Mouse (Mus musculus) left cerebral cortex, adult 2 months (tissue): ENCODE results near the gene Abca13. TPM values are rescaled to one million over a fixed set of nuclear protein-coding genes. Genes with fewer than 3 reads are reported as not detected.
A peak's percentile ranks its signal among the peaks of the same experiment; 100 is the strongest.
"Not testable (repeated sequence)": the region's sequence is repeated elsewhere in the genome, so short reads cannot be mapped to it uniquely, and the experiment has no call there.

Experiments used
- DNase-seq, 2 experiments: peaks; one replicate each; pipeline ENCODE4 v3.0.0; 2021 to 2022; ENCODE audit warnings: low spot score in 2 of 2, mixed read lengths in 1 of 2; ENCODE audit errors: extremely low spot score in 1 of 2
- H3K27ac ChIP-seq: fragments of 200-600 bp; 2 replicates; pipeline ENCODE4 v1.8.1; 2022
- H3K4me3 ChIP-seq: fragments of 200-600 bp; 2 replicates; pipeline ENCODE4 v1.8.1; 2022
- CTCF ChIP-seq: fragments of 200-600 bp; IDR thresholded peaks from 2 replicates; pipeline ENCODE4 v1.8.1; 2022; ENCODE audit warnings: antibody characterized with exemption, mild to moderate bottlenecking, moderate library complexity
- intact Hi-C: fragments of 180-260 bp; cut with DNase I; formaldehyde crosslinking; loops from one replicate; pipeline ENCODE4 v1.15.1; 2025
- total RNA-seq, 2 experiments: library from RNA; stranded (reverse); gene quantifications; 2 replicates each; pipeline ENCODE4 v1.2.3; 2021

Gene Abca13
- total RNA-seq, 2 experiments from 2014 or later = 0.05 to 0.07 TPM

DNA sequence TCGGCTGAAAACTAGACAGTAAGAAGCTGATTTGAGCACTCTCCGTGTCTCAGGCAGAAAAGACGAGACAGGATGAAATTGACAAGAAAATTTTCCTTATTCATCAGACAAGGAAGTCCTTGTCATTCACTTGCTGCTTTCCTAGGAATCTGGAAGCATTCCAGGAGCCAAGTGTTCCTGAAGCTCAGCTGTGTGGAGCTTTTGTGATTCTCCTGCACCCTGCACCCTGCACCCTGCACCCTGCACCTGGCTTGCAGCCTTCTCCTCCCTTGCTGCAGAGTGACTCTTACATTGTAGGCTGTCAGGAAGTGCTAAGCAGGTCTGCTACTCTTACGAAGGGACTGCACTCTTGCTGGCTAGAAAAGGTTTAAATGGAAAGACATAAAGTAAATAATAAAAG is 249.4 kb downstream of the Abca13 start:
- Histone ChIP-seq H3K4me3 (no peak overlapping the region), H3K27ac (no peak overlapping the region)
- no peak for TF ChIP-seq CTCF
- intact Hi-C loops = no loop called here
- peak in 1 of 2 experiments; percentile 9 for DNase-seq

DNA sequence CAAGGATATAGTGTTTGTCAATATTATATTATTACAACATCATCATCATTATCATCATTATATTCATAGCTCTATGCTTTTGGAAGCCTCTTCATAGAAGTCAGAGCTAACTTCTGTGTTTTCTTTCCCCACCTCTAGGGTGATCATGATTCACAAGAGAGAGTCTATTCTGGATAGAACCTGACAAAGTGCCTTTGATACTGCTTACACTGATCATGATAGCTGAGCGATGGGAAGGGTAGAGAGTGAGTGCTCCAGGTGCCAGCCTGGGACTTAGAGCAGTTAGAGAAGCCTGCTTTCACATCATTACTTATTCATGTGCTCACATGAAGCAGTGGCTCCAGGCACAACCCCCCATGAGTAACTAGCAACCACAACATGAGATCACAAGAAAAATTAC is 280.7 kb downstream of the Abca13 start:
- no peak overlapping the region for H3K4me3 ChIP-seq
- intact Hi-C loops = no loop called here
- TF ChIP-seq CTCF = no peak

DNA sequence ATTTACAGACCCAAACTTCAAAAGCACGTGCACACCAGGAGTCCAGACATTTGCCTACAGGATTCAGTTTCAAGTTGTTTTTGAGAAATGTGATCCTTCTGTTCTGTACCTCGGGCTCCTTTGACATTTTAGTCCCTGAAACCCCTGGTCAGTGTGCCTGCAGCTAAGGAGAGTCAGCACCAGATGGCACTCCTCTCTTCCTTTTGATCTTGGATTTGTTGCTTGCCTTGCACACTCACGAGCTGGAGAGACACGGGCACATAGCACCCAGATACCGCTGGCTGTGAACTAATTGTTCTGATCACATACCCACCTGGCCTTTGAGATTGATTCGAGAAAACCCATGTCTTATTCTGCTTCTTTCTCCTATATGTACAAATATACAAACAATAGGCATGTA is 289.8 kb downstream of the Abca13 start:
- Histone ChIP-seq H3K27ac (no peak overlapping the region), H3K4me3 (no peak overlapping the region)
- intact Hi-C loops = loop anchor here (1.0 to 5.0 kb wide), 4 partner anchors 312 to 1741 kb away; no protein-coding TSS in a partner anchor
- TF ChIP-seq CTCF = peak; percentile 78
- DNase-seq = peak; percentile 38

More for the DNA sequence above, 280.7 kb downstream of the Abca13 start:
- no peak overlapping the region for H3K27ac ChIP-seq
- no peak for DNase-seq

DNA sequence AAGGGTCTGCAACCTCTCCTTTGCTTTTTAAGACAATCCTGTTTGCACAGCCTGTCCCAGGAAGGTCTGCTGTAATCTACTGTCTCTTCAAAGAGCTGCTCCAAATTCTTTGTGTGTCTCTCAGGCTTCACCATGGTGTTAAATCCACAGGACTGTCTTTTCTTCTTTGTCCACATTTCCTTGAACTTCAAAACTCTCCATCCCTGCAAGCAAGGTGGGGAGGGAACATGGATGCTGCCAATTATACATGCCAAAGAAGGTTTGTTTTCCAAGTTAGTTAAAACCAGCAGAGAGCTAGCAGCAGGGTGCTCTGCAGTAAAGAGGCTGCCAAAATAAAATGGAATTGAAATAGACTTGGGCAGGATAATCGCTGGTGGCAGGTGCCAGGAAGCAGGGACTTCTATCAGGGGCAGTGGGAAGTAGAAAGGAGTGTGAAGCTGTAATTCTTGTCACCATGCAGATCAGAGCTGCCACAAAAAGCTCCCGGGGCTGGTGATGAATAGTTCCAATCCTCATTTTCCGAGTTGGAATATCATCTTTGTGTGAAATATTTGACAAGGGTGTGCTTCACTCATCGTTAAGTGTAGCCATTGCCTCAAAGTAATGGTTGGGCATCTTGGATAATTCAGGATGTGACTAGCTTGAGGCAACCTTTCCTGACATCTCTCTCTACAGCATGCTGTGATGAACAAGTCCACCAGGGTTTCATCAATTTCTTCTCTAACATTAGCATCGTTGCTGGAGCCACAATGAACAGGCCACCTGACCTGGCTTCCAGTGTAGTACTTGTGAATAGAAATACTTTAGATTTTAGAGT is 308.8 kb downstream of the Abca13 start:
- Histone ChIP-seq H3K4me3 (no peak overlapping the region), H3K27ac (no peak overlapping the region)
- intact Hi-C loops = no loop called here
- DNase-seq = no peak
- no peak for TF ChIP-seq CTCF

DNA sequence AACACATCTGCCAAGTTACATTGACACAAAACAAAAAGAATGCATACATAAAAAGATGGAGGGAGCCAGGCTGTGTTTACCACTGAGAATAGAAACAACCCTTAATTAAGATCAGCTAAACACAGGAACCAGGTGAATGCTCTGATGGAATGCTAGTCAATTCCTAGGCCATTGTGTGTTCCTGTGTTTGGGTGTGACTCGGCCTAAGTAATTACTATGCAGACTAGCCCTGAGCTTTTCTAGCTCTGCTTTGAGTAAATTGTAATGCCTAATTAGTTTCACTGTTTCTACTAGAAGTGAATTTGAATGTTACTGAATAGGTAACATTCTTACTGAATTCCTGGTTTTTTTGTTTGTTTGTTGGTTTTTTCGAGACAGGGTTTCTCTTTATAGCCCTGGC is 323.2 kb downstream of the Abca13 start:
- H3K27ac ChIP-seq, DNase-seq, H3K4me3 ChIP-seq, intact Hi-C loops: not testable (repeated sequence)

DNA sequence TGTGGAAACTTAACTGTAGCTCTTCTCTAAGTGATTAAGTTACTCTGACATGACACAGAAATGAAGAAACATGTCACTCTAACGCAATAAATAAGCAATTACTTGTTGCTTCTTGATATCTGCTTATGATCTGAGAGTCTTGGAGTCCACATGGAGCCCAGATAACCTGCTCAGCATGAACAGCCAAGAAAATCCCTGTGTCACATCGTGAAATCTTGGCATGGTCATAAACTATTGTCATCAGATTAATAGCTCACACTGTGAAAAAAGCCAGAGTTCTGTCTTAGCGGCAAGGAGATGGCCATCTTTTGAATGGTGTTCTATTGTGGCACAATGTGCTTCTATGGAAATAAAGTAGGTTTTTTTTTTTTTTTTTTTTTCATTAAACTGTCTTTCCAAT is 336.8 kb downstream of the Abca13 start:
- Histone ChIP-seq H3K27ac (no peak overlapping the region), H3K4me3 (no peak overlapping the region)
- TF ChIP-seq CTCF = no peak
- intact Hi-C loops = no loop called here
- DNase-seq = no peak

DNA sequence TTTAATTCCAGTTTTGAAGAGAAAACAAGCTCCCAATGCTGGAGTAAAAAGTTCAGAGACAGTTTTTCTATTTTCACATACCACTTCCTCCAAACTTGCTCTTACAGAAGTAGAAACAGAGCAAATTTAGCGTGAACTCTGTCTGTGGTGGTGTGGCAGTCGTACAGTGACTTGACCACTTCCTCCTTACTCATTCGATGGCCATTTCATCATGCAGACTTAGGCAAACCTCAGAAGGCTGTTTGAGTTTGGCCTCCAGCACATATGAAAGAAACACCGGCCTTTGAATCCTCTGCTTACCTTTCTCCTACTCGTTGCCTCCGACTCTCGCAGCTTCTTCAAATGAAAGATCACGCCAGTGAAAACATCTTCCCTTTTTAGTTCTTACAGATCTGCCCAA is 340.0 kb downstream of the Abca13 start:
- H3K4me3 ChIP-seq = no peak overlapping the region
- intact Hi-C loops = no loop called here

DNA sequence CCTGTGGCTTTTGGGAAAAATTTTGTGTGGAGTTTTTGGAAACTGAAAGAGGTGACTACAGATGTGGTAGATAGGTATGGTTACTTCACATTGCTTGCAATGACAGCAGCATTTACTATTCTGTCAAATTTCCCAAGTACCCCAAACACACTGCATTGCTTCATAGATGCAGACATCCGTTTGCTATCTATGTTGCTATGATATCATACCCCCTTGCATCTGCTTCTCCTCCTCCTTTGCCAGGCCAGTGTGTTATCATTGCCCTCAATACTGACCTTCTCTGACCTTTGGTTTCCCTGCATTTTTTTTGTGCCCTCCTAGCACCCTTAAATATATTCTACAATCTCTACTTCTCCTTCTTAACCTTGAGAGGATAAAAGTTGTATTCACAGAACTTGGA is 341.4 kb downstream of the Abca13 start:
- no peak overlapping the region for H3K27ac ChIP-seq
- intact Hi-C loops = no loop called here
- TF ChIP-seq CTCF = no peak
- DNase-seq = no peak
- no peak overlapping the region for H3K4me3 ChIP-seq

More for the DNA sequence above, 340.0 kb downstream of the Abca13 start:
- no peak for TF ChIP-seq CTCF
- H3K27ac ChIP-seq = no peak overlapping the region
- no peak for DNase-seq

DNA sequence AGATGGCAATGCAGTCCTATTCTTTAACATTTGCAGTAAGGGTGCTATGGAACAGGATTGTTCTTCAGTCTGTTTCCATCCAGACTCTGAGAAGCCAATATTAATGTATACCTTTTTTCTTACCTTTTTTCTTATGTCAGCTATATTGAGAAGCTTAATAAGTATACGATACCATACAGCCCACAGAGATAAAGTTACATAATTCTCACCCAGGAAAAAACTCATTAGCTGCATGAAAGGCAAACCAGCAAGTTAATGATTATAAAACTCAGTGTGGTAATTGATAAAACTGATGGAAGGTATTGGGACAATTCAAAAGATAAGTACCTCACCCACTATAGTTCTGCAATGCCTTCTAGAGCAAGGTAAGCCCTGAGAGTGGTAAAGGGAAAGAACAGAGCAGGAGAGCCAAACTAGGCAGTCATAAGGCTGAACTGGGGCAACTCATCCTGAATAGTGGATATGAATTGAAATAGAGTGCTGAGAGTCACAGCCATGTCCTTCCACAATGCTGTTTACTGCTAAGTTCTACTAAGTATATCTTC is 342.0 kb downstream of the Abca13 start:
- intact Hi-C loops = no loop called here
- no peak overlapping the region for H3K27ac ChIP-seq
- no peak for TF ChIP-seq CTCF
- H3K4me3 ChIP-seq = no peak overlapping the region
- no peak for DNase-seq

DNA sequence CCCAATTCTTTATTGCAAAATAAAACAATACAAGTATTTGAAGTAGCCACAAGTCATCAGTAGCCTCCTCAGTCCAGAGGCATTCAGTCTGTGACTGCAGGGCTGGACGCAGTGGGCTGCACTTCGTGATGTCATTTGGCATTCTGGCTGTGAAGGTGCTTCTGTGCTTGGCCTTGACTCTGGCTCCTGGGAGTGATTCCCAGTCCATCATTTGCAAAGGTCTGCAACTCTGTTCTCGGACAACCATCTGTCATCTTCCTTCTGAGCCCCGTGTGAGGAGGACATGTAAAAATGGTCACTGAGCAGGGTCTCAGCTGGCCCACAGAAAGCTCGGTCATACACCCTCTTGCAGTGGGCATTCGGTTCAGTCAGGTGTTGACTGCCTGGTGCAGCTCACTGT is 345.1 kb downstream of the Abca13 start:
- TF ChIP-seq CTCF = no peak
- Histone ChIP-seq H3K4me3 (no peak overlapping the region), H3K27ac (no peak overlapping the region)
- no peak for DNase-seq
- intact Hi-C loops = no loop called here

DNA sequence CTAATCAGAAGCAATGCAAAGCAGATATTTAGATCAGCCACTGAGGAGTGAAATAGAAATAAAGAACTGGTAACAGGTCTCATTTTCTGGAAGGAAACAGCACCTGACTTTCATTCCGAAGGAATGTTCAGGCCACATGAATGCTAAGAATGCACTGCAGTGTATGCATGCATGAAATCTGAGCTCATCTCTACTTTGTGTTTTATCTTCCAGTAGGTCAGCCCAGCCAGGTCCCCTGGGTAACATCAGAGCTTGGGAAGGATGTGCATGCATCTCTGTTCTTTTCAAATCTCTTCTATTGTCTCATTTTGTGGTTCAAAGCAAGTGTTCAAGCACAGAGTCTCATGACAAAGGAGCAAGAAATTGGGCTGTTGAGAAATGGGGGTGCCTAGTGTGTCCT is 346.6 kb downstream of the Abca13 start:
- intact Hi-C loops = no loop called here
- DNase-seq = no peak
- Histone ChIP-seq H3K4me3 (no peak overlapping the region), H3K27ac (no peak overlapping the region)
- TF ChIP-seq CTCF = no peak

DNA sequence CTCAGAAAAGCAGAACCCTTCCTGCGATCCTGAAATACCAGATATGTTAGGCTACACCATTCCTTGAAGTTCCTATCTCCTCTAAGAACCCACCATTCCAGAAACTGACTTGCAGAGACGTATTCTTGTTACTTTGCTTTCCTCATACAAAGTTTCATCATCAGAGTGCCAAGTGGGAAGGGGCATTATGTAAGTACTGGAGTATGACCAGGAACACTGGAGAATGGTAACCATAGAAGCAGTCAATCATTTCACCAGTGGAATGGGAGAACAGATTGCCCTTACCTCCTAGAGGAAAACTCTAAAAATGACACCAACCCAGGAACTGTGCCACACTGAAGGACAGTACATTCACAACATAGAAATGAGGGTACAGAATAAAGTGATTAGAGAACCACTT is 368.3 kb downstream of the Abca13 start:
- no peak for DNase-seq
- Histone ChIP-seq H3K4me3 (no peak overlapping the region), H3K27ac (no peak overlapping the region)
- intact Hi-C loops = no loop called here
- TF ChIP-seq CTCF = no peak; the same call in 1 of the 2 replicates

DNA sequence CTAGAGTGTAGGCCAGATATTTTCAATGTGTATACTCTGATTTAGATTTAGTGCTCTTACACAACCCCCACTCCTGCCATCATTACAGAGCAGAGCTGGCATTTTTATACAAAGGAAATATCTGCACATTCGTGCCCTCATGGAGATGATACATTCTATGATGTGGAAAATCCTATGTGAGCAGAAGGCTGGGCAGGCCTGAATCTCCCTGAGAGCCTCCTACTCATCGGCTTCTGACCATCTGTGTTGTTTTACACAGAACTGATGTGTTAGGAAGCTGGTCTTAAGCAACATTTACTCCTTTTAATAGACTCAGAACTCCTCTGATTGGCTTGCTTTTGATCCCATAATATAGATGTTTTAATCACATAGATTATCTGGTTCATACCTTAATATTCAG is 376.6 kb downstream of the Abca13 start:
- no peak overlapping the region for H3K4me3 ChIP-seq
- intact Hi-C loops = no loop called here
- no peak overlapping the region for H3K27ac ChIP-seq
- peak in 1 of 2 experiments; percentile 14 for DNase-seq
- TF ChIP-seq CTCF = no peak
